Mouse (Mus musculus) ovary, adult 18-20 months (tissue): ENCODE results near the gene Clmp.
"Not testable (repeated sequence)": the region's sequence is repeated elsewhere in the genome, so short reads cannot be mapped to it uniquely, and the experiment has no call there.

Source experiments
- DNase-seq: peaks from one replicate; pipeline ENCODE4 v3.0.0; 2022; ENCODE audit warnings: low spot score, mixed read lengths

Gene Clmp

DNA sequence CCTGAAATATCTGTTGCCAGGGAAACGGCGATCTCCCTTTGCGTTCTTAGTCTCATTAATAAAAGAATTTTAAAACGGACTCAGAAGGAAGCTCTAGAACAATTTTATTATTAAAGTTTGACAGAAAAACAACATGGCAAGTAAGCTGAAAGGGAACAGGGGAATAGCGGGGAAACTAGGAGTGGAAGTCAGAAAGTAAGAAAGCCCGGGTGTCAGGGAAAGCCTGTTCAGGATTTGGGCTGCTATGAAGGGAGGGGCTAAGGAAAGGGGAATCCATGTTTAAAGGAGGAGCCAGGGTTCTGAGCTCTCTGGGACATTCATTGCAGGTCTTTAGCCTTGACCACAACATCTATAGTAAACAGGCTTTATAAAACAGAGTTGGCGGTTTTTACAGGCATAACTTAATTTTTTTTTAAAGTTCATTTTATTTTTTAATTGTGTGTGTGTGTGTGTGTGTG, 45.9 kb downstream of the Clmp start:
- DNase-seq = no peak

DNA sequence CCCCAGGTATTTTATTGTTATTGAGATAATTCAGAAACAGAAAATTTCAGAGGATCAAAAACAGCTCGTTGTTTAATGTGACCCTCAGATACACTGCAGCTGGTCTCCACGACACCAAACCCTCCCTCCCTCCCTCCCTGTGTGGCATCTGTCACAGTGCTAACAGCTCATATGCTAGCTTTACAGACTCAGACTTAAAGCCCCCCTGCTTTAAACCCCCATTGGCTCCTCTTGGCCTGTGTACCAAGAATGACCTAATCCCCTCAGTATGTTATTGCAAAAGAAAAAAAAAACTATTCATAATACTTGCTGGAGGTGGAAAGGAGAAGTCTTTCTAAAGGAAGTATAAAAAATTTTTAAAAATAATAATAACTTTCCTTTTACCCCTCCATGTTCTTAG, 46.5 kb downstream of the Clmp start:
- no peak for DNase-seq

DNA sequence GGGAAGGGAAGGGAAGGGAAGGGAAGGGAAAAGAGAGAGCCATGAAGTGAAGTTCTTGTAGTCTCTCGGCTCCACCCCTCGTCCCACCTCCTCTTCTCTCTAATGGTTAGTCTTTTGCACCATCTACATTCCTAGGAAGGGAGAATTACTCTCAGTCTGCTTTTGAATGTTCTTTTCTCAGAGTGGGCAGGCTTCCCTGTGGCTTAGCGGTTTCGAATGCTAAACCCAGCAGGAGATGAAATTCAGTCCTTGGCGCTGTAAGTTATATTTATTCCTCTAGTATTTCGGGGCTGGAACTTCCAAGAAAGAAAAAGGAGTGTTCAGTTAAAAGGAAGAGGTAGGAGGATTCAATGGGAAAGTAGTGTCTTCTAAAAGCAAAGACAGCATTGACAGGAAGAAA, 51.4 kb downstream of the Clmp start:
- no peak for DNase-seq

DNA sequence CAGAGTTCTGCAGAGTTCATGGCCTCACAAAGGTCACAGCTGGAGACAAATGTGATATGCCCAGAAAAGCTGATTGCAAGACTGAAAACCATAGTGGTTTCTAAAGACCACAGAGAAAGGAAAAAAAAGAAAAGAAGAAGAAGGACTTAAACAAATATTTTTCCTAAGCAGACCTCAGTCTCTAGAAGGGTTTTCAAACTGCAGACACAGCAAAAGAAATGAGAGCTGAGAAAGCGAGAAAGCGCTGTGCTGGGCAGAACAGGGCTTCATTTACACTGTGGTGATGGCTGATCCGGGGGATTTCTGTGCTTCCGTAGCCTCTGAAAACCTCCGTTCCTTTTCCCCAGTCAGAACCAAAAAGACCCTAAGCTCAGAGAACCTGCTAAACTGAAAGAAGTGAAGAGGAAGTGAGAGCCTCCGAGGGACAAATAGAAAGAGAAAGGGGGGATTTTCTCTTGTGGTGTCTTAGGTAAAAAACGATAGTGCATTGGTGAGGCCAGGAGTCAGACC, 57.8 kb downstream of the Clmp start:
- DNase-seq = no peak

DNA sequence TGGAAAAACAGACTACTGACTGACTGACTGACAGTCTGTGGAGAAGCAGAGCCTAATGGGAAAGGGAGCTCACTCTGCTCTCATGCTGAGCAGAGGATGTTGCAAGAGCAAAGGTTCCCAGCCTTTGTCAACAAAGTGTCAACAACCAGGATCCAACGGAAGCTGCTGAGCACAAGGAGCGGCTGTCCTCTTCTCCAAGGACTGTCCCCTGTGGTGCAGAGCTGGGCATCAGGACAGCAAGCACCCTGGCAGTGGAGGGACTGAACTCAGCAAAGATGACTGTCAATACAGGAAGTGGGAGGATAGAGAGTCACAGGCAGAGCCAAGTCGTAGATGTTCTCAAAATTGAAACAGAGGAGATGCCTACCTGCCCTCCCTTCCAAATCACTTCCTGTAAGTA, 58.5 kb downstream of the Clmp start:
- DNase-seq = no peak

DNA sequence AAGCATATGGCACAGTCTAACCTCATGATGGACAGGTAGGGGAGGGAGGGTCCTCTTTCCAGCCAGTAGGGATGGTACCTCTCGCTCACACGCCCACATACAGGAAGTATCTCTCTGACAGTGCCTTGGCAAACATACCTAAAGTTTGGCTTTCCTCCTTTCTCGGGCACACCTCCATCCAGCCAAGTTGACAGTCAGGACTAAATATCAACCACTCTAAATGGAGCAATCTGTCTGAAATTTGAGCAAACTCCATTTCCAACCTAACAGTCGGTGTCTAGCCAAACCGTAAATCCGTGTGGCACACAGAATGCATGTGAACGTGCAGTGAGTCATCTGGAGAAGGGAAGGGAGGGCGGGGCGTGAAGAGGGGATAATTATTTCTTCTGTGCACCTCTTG, 61.0 kb downstream of the Clmp start:
- DNase-seq = no peak

DNA sequence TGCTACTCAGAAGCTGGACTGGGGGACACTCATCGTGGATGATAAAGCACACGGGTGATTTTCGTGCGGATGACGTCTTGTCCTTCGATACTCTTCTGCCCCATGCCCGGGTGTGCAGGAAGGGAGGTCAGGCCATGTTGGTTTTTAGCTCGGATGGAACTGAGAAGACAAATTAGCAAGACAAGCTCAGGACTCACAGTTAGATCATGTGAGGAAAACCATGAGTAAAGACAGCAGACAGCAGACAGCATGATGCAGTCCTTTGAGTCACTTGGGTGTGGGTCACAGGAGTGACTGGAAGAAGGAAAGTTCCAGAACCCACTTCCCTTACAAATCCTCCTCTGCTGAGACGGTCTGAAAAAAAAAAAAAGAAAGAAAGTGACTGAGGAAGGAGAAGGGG, 61.5 kb downstream of the Clmp start:
- no peak for DNase-seq

DNA sequence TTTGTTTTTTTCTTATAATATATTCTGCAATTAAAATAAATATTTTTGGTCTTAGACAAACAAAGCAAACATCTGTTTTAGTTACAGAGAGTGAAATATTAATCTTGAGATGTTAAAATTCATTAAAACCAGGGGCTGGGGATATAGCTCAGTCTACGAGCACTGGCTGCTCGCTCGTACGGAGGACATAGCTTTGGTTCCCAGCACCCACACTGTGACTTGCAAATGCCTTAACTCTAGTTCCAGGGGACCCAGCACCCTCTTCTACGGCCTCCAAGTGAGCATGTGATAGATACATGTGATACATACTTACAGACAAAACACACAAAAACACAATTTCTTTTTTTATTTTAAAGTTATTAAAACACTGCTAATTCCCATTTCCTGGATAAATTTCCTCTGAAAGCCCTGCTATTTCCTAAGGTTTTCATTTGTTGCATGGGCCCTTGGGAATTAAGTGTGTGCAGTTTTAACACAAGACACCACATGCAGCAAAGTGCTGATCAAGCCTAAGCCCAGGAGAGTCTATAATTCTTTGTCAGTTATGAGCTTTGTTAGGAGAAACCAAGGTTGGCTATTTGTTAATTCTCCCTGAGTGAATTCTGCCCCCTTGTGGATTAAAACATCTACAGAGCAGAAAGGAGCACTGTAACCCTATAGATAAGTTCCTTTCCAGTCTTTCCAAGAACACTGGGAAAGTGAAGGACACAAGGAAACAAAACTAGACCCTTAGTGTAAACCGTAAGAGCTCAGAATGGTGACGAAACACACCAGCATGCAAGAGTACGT, 64.3 kb downstream of the Clmp start:
- no peak for DNase-seq

DNA sequence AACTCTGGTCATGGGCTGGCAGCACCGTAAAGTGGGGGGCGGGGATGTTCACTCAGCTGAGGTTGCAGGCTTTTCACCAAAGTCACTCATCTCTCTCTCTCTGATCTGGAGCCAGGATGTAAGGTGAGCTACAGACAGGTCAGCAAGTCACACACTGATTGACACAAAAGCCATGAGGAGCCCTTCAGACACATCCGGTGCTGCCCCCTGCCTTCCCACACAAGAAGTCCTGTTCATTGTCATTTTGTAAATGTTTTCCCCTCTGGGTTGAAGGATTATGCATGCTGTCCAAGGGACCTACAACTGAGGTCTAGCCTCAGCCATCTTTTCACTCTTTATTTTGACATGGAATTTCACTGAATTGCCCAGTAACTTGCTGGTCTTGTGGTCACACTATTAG, 66.0 kb downstream of the Clmp start:
- no peak for DNase-seq

DNA sequence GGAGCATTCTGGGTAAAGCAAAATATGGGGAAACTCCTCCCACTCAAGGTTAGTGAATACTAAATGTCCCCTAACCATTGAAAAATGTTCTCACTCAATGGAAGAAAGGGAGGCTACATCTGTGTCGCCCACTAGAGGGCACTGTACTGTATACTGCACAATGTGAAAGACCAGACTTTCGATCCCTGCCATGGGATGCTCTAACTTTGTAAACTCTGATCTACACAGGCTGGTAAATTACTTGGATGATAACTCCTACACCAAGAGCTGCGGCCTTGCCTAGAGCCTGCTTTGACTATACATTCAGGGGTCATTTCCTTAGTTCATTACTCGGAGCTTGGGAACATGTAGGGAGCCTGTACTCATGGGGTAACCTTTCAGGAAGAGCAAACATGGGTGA, 70.6 kb downstream of the Clmp start:
- DNase-seq = no peak

DNA sequence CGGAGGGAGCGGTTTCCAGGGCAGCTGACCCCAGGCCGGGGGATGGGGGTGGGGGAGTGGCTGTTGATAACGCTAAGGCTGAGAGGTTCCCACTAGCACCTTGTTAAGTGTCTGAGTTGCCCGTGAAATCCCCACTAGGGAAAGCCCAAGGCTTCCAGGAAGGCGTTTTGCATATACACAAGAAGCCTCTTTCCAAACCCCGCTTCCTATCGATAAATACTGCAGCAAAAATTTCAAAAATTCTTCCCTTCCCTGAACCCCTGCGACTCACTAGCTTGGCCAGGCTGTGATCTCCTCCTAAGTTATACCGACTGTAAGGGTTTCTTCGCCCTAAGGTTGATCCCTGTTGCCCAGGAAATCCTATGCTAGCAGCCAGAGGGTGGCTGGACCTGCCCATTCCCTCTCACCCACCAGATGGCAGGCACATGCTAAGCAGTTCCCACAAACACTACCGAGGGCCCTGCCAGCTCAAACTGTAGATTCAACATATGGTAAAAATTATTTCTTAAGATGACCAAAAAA, 71.4 kb downstream of the Clmp start:
- DNase-seq = peak; percentile 25

DNA sequence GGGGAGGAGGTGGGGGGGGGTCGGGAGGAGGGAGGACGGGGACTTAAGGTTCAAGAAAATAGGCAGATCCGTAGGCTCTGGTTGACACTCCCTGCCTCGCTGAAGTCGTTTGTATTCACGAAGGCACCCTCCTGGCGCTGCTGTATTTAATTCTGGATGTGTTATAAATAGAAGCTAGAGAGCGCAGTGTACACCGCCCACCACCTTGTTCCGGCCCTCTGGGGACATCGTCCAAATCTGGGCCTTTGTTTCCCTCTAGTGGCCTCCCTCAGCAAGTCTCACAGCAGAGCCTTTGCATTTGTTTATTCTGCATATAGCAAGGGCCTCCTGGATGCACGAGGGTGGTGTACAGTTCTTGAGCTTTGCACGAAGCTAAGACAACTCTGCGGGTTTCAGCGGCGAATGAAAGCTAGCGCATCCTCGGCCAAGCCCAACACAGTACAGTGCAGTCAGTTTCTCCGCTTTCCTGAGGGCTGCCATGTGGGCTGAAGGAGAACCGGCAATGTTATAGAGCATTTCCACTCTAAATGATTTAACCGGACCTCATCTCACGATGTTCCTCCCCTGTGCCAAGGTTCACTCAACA, 72.0 kb downstream of the Clmp start:
- DNase-seq = peak; percentile 42

DNA sequence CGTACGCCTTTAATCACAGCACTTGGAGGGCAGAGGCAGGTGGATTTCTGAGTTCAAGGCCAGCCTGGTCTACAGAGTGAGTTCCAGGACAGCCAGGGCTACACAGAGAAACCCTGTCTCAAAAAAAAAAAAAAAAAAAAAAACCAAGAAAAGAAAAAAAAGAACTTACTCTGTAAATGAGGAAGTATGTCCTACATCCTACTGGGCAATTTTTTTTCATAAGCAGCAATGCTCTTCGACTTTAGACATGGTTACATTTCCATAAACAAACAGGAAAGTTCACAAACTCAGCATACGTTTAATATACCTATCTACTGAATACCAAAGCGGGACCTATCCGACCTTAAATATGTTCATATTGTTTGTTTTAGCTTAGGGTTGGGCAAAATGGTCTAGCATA, 76.6 kb downstream of the Clmp start:
- DNase-seq = no peak

DNA sequence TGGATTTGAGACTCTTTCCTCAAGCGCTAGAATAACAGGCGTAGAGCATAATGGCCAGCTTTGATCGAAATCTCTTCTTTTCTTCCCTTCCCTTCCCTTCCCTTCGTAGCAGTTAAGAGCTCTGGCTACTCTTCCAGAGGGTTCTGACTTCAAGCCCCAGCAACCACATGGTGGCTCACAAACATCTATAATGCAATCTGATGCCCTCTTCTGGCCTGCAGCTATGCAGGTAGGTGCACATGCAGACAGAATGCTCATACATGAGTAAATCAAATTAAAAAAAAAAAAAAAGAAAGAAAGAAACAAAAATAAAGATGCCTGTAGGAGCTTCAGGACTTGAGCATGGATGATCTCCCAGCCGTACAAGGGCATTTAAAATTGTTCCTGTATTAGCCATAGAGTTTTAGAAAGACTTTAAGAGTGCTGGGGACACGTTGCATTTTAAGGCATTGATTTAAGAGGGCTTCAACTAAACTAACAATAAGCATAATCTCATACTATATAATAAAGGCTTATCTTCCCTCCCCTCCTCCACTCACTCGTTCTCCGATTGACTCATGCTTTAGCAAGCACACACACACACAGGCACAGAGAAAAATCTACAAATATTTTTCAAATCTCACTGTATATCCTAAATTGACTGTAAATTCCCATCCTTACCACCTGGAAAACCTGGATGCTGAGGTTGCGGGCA, 79.3 kb downstream of the Clmp start:
- no peak for DNase-seq

DNA sequence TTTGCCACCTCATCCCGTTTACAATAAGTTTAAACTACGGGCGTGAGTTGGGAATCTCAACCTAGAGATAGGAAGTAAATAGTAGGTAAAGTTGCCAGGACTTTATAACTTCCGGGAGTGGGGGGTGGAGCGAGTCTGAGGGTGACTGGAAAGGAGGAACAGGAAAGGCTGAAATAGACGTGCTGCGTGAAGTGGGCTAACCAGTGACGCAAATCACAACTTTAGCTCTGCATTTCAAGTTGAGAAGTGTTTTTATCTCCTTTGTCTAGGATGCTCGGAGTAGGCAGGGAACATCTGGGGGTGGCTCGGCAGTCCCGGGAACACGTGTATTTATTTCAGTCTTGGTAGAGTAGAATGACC, 79.8 kb downstream of the Clmp start:
- DNase-seq = no peak

DNA sequence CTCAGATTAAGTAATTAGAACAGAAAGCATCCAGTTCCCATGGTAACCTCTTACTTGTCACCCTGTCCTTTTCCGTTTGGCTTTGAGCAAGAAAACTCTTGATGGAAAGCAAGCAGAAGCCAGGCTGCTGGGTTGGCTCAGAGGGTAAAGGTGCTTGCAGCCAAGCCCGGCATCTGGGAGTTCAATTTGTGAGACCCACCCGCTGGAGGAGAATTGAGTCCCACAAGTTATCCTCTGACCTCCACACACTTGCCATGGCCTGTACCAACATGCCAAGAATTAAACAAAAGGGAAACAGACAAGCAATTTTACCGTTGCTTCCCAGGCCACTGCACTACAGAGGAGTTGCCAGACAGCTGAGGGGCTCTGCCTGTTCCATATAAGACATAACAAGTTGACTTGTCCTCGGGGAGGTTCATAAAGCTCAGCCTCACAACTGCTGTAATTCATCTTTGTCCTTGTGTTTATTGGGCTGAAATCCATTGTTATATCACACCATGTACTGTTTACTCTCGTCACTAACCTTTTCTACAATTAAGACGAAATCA, 80.4 kb downstream of the Clmp start:
- no peak for DNase-seq

DNA sequence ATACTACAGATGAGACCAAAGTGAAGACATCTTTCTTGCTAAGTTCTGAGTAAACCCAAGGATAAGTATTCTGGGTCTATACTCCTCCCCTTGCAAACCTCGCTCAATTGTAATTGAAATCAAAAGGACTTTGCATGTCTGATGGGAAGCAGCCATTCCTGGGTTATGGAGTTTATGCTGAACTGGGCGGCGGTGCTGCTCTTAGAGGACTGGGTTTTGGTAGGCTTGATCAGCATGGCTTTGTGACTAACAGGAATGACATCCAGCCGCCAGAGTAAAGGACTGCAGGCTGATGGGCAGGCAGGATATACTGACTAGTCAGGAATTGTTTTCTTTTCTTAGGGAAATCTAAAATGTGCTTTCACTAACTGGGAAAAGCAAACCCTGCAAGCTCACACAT, 82.2 kb downstream of the Clmp start:
- no peak for DNase-seq

DNA sequence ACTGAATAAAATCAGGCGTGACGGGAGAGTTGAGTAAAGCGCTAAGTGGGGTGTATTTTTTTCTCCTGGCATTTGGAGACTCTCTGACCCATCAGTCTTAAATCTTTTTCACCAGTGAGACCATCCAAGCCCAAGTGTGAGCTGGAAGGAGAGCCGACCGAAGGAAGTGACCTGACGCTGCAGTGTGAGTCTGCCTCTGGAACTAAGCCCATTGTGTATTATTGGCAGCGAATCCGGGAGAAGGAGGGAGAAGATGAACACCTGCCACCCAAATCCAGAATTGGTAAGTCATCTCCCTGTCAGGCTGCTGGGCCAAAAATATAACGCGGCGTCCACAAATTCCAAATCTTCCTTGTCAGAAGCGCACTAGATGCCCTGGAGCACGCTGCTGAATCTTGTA, 86.5 kb downstream of the Clmp start:
- DNase-seq = no peak

DNA sequence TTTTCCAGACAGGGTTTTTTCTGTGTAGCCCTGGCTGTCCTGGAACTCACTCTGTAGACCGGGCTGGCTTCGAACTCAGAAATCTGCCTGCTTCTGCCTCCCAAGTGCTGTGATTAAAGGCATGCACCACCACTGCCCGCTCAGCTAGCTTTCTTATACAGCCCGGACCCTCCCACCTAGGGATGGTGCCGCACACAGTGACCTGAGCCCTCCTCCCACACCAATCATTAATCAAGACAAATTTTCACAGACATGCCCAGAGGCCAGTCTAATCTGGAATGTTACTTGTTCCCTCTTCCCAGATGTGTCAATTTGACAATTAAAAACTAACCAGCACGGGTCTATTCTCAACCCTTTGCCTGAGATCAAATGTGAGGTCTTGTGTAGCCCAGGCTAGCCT, 87.4 kb downstream of the Clmp start:
- DNase-seq = not testable (repeated sequence)

DNA sequence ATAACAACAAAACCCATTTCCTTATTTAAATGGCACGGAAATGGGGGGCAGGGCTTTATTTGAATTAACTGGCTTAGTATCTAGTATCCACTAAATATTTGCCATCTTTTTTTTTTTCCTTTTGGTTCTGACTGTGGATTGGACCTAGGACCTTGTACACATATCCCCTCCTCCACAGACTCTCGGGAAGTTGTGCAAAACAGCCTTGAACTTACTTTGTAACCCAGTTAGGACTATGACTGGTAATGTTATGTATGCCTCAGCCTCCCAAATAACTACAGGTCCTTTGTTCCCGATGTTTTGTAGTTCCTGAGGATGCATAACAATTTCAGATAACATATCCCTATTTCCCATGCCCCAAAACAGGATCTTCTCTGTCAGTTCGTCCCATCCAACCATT, 88.1 kb downstream of the Clmp start:
- no peak for DNase-seq

DNA sequence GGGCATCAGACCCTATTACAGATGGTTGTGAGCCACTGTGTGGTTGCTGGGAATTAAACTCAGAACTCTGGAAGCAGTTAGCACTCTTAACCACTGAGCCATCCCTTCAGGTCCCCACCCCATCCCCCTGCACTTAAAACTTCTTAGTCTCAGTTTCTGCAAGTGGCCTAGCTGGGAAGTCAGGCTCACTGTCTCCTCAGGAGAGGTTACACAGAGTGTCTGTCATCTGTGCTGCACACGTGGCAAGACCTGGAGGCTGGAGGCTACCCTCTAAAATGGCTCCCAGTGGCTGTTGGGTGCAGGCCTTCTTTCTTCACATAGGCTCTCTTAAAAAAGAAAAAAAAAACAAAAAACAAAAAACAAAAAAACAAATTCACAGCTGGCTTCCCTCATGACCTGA, 90.3 kb downstream of the Clmp start:
- DNase-seq = no peak

DNA sequence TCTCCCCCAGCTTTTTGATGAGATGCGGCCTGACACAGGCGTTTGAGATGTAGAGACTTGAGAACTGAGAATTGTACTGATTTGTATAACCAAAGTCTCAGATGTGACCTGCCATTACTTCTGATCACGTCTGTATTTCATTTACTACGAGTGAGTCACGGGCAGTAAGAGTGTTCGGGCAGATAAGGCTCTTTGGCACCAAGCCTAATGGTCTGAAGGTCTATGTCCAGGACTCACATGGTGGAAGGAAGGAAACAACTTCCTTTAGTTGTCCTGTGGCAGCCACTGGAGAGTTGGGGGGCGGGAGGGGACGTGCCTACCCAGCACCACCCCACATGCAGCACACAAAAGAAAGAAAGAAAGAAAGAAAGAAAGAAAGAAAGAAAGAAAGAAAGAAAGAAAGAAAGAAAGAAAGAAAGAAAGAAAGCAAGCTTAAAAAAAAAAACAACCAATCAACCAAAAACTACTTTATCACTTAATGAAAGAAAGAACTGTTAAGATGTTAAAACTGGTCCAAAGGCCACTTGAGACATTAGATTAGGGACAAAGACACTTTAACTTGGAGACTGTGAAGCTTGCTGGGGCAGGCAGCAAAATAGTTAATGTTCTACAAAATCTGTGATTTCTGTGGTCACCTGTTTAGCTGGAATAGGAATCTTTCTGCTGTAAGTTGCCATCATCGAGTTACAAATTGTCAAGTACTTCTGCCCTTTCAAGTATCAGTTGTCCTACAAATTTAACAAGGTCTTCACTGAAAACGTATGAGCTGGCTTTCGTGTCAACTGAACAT, 90.9 kb downstream of the Clmp start:
- DNase-seq = no peak
